Mouse (Mus musculus) brain, embryonic 14.5 days (tissue): ENCODE measurements around the gene Eif4a1.

Source experiments
- CTCF ChIP-seq: fragments of 200-500 bp; IDR thresholded peaks from 2 replicates; pipeline ENCODE4 v1.5.1; 2012; ENCODE audit warnings: inconsistent platforms, mild to moderate bottlenecking, moderate library complexity, borderline replicate concordance; ENCODE audit not compliant: insufficient read depth, insufficient read length; ENCODE audit errors: extremely low read depth
- POLR2A ChIP-seq: fragments of 200-500 bp; IDR thresholded peaks from 2 replicates; pipeline ENCODE4 v1.6.1; 2012; ENCODE audit warnings: mild to moderate bottlenecking, inconsistent platforms, borderline replicate concordance; ENCODE audit not compliant: poor library complexity, insufficient read depth, insufficient read length, severe bottlenecking; ENCODE audit errors: extremely low read depth

DNA sequence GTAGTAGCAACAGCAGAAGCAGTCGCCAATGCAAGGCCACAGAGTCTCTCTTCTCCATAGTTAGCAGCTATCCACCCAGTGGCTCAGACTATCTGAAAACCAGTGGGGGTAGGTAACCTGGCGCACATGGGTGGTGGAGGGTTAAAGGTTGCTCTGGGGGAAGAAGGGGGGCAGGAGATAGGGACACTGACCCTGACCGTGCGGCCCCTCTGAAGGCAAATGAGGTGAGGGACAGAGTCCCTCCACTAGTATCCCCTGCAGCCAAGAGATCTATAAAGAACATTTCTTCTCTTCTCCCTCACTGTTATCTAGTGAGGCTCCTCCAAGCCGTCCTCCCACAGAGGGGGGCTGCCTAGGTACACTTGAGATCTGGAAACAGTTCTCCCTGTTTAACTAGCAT is 54.4 kb downstream of the Eif4a1 start, which contains the start of gene Shbg:
- no peak for TF ChIP-seq CTCF
- TF ChIP-seq POLR2A, result no peak
